Mouse (Mus musculus): ENCODE measurements around the gene Baz2b. TPM values are rescaled to one million over a fixed set of nuclear protein-coding genes. Genes with fewer than 3 reads are reported as not detected.
A peak's percentile ranks its signal among the peaks of the same experiment; 100 is the strongest.

Baz2b gene
- polyA plus RNA-seq, 1 experiment from 2014 or later = 19.7 TPM

DNA sequence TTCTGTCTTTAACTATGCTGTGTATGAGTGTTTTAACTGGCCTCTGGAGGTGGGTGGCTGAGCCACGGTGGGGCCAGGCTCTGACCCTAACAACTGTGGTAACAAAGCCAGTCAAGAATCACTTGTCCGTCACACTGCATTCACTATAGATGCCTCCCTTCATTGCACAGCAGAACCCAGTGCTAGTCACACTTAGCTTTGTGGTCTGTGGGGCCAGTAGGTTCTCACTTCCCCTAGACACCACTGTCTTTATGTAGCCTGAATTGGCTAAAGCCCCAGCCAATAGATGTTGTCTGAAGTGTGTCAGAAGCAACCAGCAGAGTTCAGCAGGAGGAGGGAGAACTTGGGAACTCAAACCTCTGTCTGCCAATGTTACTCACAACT, 37.1 kb downstream of the Baz2b start:
- no peak for TF ChIP-seq CTCF (IDR thresholded peaks at IDR 0.05; ENCODE audit: low read depth)
- no peak for TF ChIP-seq EP300 (IDR thresholded peaks at IDR 0.05; ENCODE audit: low read depth)
- DNase-seq = peak; percentile 24
- Histone ChIP-seq H3K4me3 (ENCODE audit: low read depth, low read length) (no peak overlapping the region), H3K9ac (replicated peaks) (no peak overlapping the region), H3K27ac (ENCODE audit: low read depth) (peak overlapping the region; percentile 48; the same call in 1 of the 2 replicates), H3K9me3 (ENCODE audit: low read length) (0 out of 2 replicates have a peak, but pooled peaks cover 2% of the 10 kb centered on the region), H3K4me2 (ENCODE audit: low read depth, low read length) (no peak overlapping the region), H3K36me3 (replicated peaks; ENCODE audit: insufficient read depth, low read length) (no peaks in the 10 kb centered on the region), H3K27me3 (ENCODE audit: insufficient read depth, low read length) (no peaks in the 10 kb centered on the region), H3K4me1 (ENCODE audit: insufficient read depth) (peaks cover 2% of the 10 kb centered on the region; the same call in 1 of the 2 replicates)
- ATAC-seq = peak; percentile 55; the same call in 1 of the 2 replicates
- WGBS (ENCODE audit: insufficient replicate concordance) = 44% methylated on average over 2 of the region's 2 CpGs

- DNase-seq (peak; percentile 16), ATAC-seq (peak; percentile 21; the same call in 1 of the 2 replicates)
- peak overlapping the region; percentile 48; the same call in 1 of the 2 replicates for H3K27ac ChIP-seq (ENCODE audit: low read depth)
- H3K4me1 ChIP-seq (ENCODE audit: insufficient read depth) = peaks cover 2% of the 10 kb centered on the region; the same call in 1 of the 2 replicates
- H3K27me3 ChIP-seq (ENCODE audit: insufficient read depth, low read length) = no peaks in the 10 kb centered on the region
- H3K9ac ChIP-seq (replicated peaks) = no peak overlapping the region
- no peak overlapping the region for H3K4me3 ChIP-seq (ENCODE audit: low read depth, low read length)
- TF ChIP-seq CTCF (IDR thresholded peaks at IDR 0.05; ENCODE audit: low read depth) = no peak
- TF ChIP-seq EP300 (IDR thresholded peaks at IDR 0.05; ENCODE audit: low read depth) = no peak
- H3K4me2 ChIP-seq (ENCODE audit: low read depth, low read length) = no peak overlapping the region
- 57% methylated on average over 7 of the region's 7 CpGs for WGBS (ENCODE audit: insufficient replicate concordance)
- no peaks in the 10 kb centered on the region for H3K36me3 ChIP-seq (replicated peaks; ENCODE audit: insufficient read depth, low read length)
- 0 out of 2 replicates have a peak, but pooled peaks cover 2% of the 10 kb centered on the region for H3K9me3 ChIP-seq (ENCODE audit: low read length)
Observed at GRCm38 (mm10) chr2:60171786-60172530, 37.7 kb downstream of the Baz2b start.

DNA sequence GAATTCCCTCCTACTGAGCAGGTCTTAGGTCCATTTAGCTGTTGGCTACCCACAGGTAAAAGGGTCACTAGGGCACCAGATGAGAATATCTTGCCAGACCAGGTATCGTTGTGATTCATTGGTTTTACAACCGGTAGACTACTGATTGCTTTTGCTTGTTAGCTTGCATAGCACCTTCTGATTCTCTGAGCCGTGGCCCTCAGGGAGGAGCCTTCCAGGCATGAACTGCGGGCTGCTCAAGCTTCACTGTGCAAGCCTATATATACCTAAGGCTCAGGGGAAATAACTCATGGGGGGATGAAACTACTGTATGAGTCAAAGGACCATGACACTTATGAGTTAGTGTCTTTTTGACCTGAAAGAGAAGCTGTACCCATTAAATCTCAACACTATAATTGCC, 42.8 kb downstream of the Baz2b start:
- Histone ChIP-seq H3K9ac (replicated peaks) (no peak overlapping the region), H3K4me3 (ENCODE audit: low read depth, low read length) (no peak overlapping the region), H3K9me3 (ENCODE audit: low read length) (no peaks in the 10 kb centered on the region), H3K4me1 (ENCODE audit: insufficient read depth) (no peaks in the 10 kb centered on the region; the same call in 1 of the 2 replicates), H3K27me3 (ENCODE audit: insufficient read depth, low read length) (no peaks in the 10 kb centered on the region), H3K4me2 (ENCODE audit: low read depth, low read length) (no peak overlapping the region), H3K36me3 (replicated peaks; ENCODE audit: insufficient read depth, low read length) (no peaks in the 10 kb centered on the region), H3K27ac (ENCODE audit: low read depth) (no peak overlapping the region)
- ATAC-seq (no peak), DNase-seq (no peak)
- TF ChIP-seq EP300 (IDR thresholded peaks at IDR 0.05; ENCODE audit: low read depth) = no peak
- no peak for TF ChIP-seq CTCF (IDR thresholded peaks at IDR 0.05; ENCODE audit: low read depth)
- 76% methylated on average over 4 of the region's 4 CpGs for WGBS (ENCODE audit: insufficient replicate concordance)

DNA sequence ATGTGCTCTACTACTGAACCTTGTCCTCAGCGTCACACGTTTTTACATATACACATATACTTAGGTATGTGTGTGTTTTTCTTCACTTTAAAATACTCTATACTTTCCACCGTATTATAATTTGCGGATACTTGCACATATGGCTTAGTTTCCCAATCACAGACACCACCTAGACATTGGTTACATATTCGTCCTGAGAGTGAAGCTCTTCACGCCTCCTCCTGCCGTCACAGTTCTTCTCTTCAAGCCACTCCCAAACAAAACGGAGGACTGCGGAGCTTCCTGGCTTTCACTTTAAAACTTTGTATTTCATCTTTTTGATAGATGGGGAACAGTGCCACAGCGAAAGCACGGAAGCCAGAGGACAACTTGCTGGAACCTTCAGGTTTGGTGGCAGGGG, 44.0 kb downstream of the Baz2b start:
- no peaks in the 10 kb centered on the region for H3K36me3 ChIP-seq (replicated peaks; ENCODE audit: insufficient read depth, low read length)
- no peak overlapping the region for H3K9ac ChIP-seq (replicated peaks)
- no peak overlapping the region for H3K4me3 ChIP-seq (ENCODE audit: low read depth, low read length)
- ATAC-seq = no peak
- H3K4me2 ChIP-seq (ENCODE audit: low read depth, low read length) = no peak overlapping the region
- H3K9me3 ChIP-seq (ENCODE audit: low read length) = no peaks in the 10 kb centered on the region
- no peak for DNase-seq
- TF ChIP-seq EP300 (IDR thresholded peaks at IDR 0.05; ENCODE audit: low read depth) = no peak
- no peak for TF ChIP-seq CTCF (IDR thresholded peaks at IDR 0.05; ENCODE audit: low read depth)
- H3K27ac ChIP-seq (ENCODE audit: low read depth) = no peak overlapping the region
- H3K4me1 ChIP-seq (ENCODE audit: insufficient read depth) = no peaks in the 10 kb centered on the region
- 87% methylated on average over 11 of the region's 11 CpGs for WGBS (ENCODE audit: insufficient replicate concordance)
- no peaks in the 10 kb centered on the region for H3K27me3 ChIP-seq (ENCODE audit: insufficient read depth, low read length)

DNA sequence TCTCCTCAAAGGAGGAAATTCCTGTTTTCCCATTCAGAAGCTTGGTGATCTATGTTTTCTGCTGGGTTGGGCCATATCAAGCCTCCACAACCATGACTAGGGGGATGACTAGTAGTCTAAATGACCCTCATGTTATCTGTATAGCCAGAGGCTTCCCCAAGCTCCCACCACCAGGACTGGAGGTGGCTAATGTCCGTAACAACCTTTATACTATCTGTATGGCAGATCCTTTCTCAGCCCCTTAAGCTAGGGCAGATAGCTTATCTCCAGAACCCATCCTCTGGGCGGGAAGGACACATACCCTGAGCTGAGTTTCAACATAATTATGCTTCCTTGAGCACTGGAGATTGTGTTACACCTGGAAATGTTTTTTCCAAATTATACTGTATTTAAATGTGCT, 45.9 kb downstream of the Baz2b start:
- Histone ChIP-seq H3K36me3 (replicated peaks; ENCODE audit: insufficient read depth, low read length) (no peaks in the 10 kb centered on the region), H3K4me3 (ENCODE audit: low read depth, low read length) (no peak overlapping the region), H3K27ac (ENCODE audit: low read depth) (no peak overlapping the region), H3K4me1 (ENCODE audit: insufficient read depth) (no peaks in the 10 kb centered on the region), H3K9ac (replicated peaks) (no peak overlapping the region), H3K9me3 (ENCODE audit: low read length) (no peaks in the 10 kb centered on the region), H3K27me3 (ENCODE audit: insufficient read depth, low read length) (no peaks in the 10 kb centered on the region), H3K4me2 (ENCODE audit: low read depth, low read length) (no peak overlapping the region; the same call in 1 of the 2 replicates)
- ATAC-seq (no peak), DNase-seq (no peak)
- WGBS (ENCODE audit: insufficient replicate concordance) = 52% methylated on average over 2 of the region's 2 CpGs
- TF ChIP-seq CTCF (IDR thresholded peaks at IDR 0.05; ENCODE audit: low read depth) (no peak), EP300 (IDR thresholded peaks at IDR 0.05; ENCODE audit: low read depth) (peak; percentile 48)

GRCm38 (mm10) chr2:60152481-60152880, 57.2 kb downstream of the Baz2b start:
- TF ChIP-seq EP300 (IDR thresholded peaks at IDR 0.05; ENCODE audit: low read depth) (no peak), CTCF (IDR thresholded peaks at IDR 0.05; ENCODE audit: low read depth) (no peak)
- Histone ChIP-seq H3K4me1 (ENCODE audit: insufficient read depth) (no peaks in the 10 kb centered on the region), H3K4me2 (ENCODE audit: low read depth, low read length) (no peak overlapping the region), H3K4me3 (ENCODE audit: low read depth, low read length) (no peak overlapping the region), H3K36me3 (replicated peaks; ENCODE audit: insufficient read depth, low read length) (no peaks in the 10 kb centered on the region), H3K9me3 (ENCODE audit: low read length) (no peaks in the 10 kb centered on the region), H3K27me3 (ENCODE audit: insufficient read depth, low read length) (no peaks in the 10 kb centered on the region), H3K9ac (replicated peaks) (no peak overlapping the region), H3K27ac (ENCODE audit: low read depth) (no peak overlapping the region)
- ATAC-seq (no peak), DNase-seq (no peak)
- 81% methylated on average over 2 of the region's 2 CpGs for WGBS (ENCODE audit: insufficient replicate concordance)

Measured in liver, postnatal 0 days (tissue).